Mouse (Mus musculus): ENCODE measurements around the gene Rgs6.

GRCm38 (mm10) chr12:83033171-83033835 is 445.2 kb downstream of the Rgs6 start:
- TF ChIP-seq GATA1 (IDR thresholded peaks at IDR 0.05; ENCODE audit: borderline replicate concordance, low read length) (no peak), FLI1 (IDR thresholded peaks at IDR 0.05; ENCODE audit: low read length) (no peak)

All from megakaryocyte, embryonic 14.5 days (primary cell).